Mouse (Mus musculus) adrenal gland, postnatal 25 days (tissue): ENCODE data around the gene Tada2a. TPM values are rescaled to one million over a fixed set of nuclear protein-coding genes. Genes with fewer than 3 reads are reported as not detected.

Source experiments
- DNase-seq: peaks from one replicate; pipeline ENCODE4 v3.0.0; 2021; ENCODE audit warnings: mixed read lengths
- total RNA-seq: library from RNA; stranded (reverse); gene quantifications from 2 replicates; pipeline ENCODE4 v1.2.3, GENCODE M21; 2021

Tada2a gene
- total RNA-seq, 1 experiment from 2014 or later = 17.2 TPM

DNA sequence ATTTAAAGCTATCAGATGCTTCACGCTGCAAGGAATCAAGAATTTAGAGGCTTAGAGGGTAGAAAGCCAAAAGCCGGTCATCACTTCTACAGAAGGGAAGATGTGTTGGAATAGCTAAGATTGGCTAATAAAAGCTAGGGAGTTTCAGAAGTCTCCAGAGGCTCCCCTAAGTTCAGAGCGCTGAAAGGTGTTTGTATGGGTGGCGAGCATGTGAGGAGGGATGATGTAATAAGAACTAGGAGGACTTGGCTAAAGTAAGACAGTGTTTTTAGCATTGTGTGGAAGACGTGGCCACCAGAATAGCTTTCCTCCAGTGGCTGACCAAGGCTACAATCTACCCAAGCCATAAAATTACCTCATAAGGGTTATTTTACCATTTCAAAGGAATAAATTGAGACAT, 15.8 kb downstream of the Tada2a start:
- no peak for DNase-seq

- no peak for DNase-seq
Measured at GRCm38 (mm10) chr11:84107137-84107536, 22.3 kb downstream of the Tada2a start.

GRCm38 (mm10) chr11:84104036-84104435, 25.4 kb downstream of the Tada2a start:
- peak; percentile 31 for DNase-seq

GRCm38 (mm10) chr11:84101182-84101581, 28.2 kb downstream of the Tada2a start:
- DNase-seq = no peak

DNA sequence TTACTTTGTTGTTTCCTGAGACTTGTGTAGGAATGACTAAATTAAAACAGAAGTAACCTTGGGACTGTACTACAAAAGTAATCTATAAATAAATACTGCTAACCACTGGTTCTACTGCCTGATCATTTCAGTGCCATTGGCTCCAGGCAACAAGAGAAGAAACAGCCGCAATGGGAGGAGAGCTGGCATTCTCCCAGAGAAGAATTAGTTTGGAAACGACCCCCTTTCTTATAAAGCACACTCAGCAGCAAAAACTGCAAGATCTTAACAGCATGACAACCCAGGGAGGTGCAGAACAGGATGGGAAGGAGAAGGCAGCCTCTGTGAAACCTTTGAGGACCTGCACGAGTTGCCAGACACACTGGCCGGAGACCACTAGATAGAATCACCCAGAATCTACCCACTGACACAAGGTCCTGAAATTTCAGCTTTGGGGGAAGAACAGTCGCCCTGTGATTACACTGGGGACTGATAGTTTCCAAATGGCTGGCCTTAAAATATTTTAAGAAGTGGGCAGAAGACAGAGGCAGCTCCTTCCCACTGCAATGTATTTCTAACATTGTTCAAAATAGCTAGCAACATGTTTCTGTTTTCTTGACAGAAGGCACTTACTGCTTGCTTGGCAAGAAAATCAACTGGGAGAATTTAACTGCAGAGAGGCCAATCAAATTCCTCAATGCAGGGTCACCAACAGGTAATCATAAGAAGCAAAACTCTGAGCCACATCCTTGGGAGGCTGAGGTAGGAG, 32.0 kb downstream of the Tada2a start:
- DNase-seq = no peak

GRCm38 (mm10) chr11:84095084-84095483, 34.3 kb downstream of the Tada2a start:
- no peak for DNase-seq

DNA sequence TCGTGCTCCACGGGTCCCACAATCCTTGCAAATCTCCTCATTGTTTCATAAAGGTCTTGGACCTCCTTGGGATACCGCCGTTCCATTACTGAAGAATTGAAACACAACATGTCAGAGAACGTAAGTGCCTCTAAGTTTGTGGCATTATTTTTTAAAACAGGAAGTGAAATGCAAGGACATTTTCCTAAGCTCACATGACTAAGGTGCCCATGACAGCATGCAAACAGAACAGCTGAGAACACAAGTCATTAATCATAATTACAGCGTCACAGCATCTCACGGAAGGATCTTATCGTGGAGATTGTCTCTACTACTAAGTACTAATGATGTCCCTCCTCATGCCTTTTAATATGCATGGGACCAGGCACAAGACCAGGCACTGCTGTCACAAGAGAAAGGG, 38.8 kb downstream of the Tada2a start:
- no peak for DNase-seq

DNA sequence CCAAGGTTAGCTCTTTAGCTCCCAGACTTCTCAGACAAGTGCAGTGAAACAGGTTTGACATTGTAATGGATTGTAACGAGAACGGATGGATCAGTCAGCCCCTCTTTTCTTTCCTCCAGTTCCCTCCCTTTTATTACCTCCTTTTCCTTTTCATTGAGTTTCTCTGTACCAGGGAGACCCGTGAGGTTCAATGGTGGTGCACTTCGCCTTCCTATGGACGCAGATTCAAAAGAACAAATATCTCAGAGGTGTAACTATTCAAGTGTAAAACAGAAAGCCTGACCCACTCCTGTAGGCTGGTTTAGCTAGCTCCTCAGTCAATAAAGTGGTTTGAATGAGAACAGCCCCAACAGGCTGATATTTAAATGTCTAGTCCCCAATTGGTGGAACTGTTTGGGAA, 47.5 kb downstream of the Tada2a start:
- DNase-seq = no peak

GRCm38 (mm10) chr11:84080327-84080726, 49.1 kb downstream of the Tada2a start:
- no peak for DNase-seq

DNA sequence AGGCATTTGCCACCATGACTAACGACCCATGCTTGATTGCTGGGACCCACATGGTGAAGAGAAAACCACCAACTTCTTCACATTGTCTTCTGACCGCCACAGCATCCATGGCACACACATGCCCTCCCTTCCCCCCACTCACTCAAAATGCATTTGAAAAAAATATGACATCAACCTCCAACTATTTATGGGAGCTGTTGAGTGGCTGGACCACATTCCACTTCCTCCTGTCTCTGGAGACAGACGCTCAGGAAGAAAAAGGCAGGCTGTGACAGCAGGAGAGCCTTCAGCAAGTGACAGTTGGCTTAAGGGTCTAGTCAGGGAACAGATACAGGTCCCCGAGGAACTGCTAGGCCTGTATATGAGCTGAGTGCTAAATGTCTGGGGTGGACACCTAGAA, 49.5 kb downstream of the Tada2a start:
- DNase-seq = no peak

DNA sequence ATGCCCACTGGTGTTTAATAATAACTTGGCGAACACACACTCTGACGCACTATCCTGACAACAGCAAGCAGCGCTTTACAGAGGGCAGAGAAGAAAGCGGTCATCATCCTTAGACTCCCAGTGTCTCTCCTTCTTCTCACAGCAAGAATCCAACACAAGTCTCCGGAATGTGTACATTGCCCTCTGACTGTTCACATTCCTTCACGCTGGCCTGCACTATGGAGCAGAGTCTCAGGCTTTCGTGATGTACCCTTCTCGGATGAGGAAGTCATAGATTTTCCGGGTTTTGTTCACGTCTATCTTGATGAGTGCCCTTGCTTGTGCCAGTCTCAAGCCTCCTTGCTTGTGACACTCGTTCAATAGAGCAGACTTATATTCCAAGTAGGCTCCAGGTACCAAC, 50.0 kb downstream of the Tada2a start:
- DNase-seq = no peak

DNA sequence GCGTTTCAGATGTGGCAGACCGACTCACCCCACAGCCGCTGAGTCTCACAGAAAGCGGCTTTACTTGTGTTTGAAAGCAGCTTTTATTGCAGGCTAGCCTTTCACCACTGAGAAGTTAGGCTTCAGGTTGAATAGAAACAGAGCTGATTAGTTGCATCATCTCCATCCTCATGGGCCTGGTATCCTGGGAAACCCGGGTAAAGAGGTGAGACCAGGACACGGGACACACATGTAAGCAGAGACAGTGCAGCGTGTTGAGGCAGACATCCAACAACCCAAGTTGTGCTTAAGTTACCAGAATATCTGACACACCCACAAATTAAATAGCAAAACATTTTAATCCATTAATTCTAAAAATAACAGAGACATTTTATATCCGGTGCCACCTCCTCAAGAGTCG, 50.8 kb downstream of the Tada2a start:
- no peak for DNase-seq

- no peak for DNase-seq
Measured at GRCm38 (mm10) chr11:84077008-84077407, 52.4 kb downstream of the Tada2a start.

DNA sequence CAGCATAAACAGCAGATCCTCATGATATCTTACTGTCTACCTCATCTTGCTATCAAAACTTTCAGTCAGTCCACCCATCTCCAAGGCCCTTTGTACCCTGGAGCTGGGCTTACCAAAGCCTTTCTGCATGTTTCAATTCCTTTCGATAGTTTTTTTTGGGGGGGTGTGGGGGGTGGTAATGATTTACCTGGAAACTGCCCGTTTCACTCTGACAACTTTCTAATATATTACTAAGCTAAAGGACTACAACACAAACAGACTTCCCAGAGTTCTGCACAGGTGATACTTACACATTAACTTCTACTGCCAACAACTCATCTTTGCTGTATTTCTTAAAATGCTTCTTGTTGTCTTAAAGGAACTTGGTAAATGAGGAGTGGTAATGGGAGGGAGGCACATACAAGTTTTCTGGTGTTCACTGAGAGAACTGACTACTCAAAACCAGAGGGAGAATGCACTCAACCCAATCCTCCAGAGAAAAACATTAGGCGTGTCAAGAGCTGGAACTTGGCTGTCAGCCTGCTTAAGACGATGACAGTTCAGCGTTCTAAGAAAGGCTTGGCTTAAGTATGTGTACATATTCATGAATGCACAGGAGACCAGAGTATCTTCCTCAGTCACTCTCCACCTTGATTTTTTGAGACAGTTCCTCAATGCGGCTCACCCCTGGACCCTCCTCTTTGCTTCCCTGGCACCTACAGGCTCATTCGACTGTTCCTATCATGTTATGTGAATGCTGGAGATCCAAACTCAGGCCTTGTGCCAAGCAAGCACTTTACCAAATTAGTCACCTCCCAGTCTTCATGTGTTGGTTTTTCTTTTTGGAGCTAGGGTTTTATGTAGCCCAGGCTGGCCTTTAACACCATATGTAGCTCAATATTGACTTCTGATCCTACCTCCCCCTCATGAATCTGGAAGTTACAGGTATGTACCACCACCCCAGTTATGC, 55.3 kb downstream of the Tada2a start:
- no peak for DNase-seq

DNA sequence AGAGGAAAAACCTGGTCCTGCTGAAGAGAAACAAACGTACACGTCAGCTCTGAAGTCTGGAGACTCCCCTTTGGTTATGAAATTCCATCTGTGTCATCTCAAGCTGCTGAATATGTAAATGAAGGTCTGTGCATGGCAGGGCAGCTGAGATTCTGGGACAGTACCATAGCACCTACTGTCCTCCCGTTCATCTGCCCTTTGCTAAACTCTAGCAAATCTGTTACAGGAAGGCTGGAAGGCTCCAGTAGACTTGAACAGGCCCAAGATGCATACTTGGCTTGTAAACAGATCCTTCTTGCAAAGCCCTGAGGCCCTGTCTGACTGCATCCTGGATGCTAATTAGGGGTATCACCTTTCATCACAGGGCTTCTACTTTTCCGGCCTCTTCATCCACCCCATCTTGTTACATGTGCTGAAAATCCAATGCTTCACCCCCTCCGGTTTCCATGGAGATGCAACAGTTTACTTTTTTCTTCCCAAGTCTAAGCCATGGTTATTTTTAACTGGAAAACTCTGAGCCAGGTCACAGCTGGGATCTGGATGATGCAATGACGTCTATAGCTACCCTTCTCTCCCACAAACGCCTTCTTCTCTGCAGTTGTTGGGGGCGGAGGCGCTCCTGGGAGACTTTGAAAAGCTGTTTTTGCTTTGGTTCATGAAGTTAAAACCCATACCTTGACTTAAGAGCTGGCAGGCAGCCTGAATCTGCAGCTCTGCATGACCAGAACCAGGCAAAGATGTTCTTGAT, 56.3 kb downstream of the Tada2a start:
- DNase-seq = no peak

GRCm38 (mm10) chr11:84069034-84069370, 60.4 kb downstream of the Tada2a start, which contains the start of gene Dusp14:
TSS of gene Dusp14 (minus strand) at chr11:84069261.
- DNase-seq = peak; percentile 23

DNA sequence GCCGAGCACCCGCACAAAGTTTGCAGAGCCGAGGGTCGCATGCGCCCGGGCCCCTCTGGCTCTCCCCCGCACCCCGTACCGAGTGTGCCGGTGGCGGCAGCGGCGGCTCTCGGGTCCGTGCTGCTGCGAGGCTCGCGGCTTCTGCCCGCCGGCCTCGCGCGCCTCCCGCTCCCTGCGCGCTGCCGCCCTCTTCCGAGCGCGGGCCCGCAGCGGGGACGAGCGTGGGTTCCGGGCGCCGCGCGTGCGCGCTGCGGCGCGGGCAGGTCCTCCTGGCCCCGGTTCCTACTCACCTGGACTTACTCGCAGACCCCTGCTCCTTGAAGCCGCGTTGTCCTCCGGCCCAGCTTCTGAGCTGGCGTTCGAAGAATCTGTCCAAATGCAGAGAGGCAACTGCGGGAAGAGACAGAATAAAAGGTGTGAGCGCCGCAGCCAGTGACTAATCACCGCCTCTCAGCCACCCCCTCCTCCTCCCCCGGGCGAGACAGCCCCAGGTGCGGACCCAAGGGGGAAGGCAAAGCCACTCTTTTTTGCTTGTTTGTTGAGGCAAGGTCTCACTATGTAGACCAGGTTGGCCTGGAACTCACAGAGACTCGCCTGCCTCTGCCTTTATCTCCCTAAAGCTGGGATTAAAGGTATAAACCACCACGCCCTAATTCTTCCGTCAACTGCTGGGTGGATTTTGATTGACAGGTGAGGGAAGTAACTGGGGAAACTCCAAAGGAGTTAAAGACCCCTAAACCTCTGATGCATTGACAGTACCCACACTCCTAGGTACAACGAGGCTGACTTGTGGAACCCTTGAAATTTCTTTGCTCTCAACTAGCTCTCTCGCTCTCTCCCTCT, 61.0 kb downstream of the Tada2a start:
- peak; percentile 68 for DNase-seq

GRCm38 (mm10) chr11:84067720-84068190, 61.6 kb downstream of the Tada2a start:
- DNase-seq = no peak

DNA sequence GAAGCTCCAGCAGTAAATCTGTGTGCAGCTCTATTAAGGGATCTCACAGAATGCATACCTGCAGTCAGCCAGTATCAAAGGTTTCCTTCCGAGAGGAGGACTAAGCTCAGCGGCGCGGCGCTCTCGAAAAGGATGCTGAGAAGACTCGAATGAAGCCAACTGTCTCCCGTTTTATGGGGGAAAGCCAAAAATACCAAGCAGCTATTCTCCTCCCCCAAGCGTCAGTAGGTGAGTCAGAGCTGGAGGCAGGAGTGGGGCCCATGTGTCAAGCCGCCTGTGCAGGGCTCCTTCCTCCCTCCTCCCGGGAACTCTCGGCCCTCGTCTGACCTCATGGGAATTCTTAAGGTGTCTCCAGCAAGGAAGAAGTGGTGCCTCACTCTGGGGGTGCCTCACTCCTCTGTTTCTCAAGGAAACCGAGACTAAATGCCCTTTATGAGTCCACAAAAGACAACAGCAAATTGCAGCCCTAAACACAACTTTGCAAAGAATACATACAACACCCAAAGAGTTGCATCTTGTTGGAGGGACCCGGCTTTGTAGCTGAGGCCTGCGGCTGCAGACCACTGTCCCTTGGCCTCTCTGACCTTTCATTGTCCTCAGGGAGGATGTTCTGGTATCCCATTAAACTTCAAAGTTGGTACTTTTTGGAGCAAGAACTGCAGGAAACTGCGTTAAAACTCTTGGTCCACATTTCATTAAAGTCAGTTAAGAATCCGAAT, 62.3 kb downstream of the Tada2a start:
- peak; percentile 61 for DNase-seq

DNA sequence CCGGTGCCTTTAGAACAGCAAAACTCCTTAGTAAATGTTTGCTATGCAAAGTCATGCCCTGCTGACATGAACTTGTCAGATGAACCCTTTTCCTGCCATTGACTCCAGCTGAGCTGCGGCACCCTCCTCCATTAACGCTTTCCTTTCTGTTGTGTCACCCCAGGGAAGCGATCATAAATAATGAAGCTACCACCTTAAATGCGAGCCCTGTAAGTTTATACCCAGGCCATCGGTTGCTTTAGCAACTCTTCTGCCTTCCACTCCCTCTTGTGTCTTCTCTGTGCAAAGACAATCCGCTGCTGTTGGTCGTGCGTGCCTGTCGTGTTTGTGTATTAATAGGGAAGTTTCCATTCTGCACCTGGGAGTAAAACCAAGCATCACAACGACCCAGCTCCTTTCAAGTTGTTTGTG, 63.3 kb downstream of the Tada2a start:
- DNase-seq = no peak

DNA sequence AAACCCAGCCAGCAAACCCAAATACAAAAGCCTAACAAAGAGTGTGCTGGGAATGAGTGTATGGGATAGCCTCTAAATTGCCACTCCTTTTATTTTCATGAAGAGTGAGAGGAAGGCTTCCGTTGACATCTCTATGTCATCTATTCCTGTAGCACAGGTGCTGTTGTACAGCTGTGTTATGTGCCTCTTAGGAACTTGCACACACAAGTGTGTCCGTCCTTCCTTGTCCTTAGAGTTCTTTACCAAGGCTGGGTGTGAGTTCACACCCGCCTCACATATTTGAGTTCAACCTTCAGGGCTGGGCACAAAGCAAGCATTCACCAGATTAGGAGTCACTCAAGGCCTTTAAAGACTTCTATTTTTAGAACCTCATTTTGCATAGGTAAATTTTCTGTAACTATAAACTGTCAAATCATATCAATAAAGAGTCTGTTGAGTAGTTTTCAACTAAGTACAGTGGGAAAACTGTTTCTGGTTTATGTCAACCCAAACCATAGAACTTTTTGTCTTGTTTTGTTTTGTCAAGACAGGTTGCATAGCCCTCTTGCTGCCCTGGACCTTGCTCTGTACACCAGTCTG, 65.7 kb downstream of the Tada2a start:
- DNase-seq = no peak
